Mouse (Mus musculus): ENCODE measurements around the gene Dmrt2.

Dmrt2 gene

GRCm38 (mm10) chr19:25698850-25699249 lies 26.6 kb downstream of the Dmrt2 start:
- DNase-seq = no peak

GRCm38 (mm10) chr19:25713382-25713781 lies 41.2 kb downstream of the Dmrt2 start:
- DNase-seq = peak; percentile 28

DNA sequence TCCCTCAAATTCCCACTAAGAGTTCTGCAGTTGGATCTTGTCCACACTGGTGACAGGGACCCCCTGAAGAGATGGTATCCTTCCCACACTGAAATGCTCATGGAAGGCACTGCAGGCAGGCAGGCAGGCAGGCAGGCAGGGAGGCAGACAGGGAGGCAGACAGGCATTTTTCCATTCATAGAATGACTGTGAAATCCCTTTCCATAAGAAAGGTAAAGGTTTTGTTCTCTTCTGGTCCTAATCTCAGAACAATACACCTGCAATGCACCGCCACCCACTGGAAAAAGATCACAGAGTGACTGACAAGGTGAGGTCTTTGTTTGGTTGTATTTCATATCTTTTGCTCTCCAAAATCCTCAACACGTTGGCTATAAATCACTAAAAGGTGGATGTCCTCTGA lies 42.7 kb downstream of the Dmrt2 start:
- DNase-seq = no peak

DNA sequence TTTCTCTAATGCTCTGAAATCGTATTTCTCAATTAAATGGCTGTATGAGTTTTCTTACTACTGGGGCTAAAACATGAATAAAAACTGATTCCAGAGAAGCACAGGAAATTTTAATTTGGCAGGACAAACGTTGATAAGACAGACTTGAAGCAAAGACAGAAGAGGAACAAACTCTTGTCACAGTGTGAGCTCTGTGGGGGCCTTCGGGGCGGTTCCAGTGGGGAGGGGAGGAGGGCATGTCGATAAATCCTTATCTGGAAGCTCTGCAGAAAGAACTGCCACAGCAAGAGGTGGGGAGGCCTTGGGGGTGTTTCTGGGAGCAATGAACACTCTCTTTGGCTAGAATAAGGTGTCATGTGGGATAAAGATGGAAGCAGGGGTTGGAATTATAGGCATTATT lies 50.4 kb downstream of the Dmrt2 start:
- no peak for DNase-seq

All from kidney, adult 9 months (tissue).